Mouse (Mus musculus) layer of hippocampus, adult 18-20 months (tissue): Measurements from ENCODE around the gene Trim69. TPM values are rescaled to one million over a fixed set of nuclear protein-coding genes. Genes with fewer than 3 reads are reported as not detected.
A peak's percentile ranks its signal among the peaks of the same experiment; 100 is the strongest.

ENCODE experiments used
- DNase-seq, 2 experiments: peaks; one replicate each; pipeline ENCODE4 v3.0.0; 2022; ENCODE audit warnings: low spot score in 2 of 2
- total RNA-seq, 2 experiments: library from RNA; stranded (reverse); gene quantifications; 2 replicates each; pipeline ENCODE4 v1.2.3; 2021

Trim69 gene
- total RNA-seq, 2 experiments from 2014 or later: not detected

DNA sequence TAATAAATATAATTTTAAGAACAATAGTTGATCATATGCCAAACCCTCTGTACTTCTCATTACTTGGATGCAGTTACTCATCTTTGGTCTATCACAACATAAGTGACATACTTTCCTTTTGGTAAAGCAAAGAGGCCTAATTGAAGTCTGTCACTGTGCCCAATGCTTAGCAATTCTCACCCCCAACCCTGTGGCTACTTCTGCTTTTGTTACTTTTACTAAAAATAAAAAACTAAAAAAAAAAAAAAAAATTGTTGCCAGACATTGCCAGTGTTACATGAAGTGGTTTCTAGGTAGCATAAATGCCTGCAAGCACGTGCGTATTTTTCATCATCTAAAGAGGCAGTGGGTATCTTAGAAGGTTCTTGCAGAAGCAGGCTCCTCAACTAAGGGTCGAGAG is 7.7 kb upstream of the Trim69 start:
- DNase-seq: no peak

DNA sequence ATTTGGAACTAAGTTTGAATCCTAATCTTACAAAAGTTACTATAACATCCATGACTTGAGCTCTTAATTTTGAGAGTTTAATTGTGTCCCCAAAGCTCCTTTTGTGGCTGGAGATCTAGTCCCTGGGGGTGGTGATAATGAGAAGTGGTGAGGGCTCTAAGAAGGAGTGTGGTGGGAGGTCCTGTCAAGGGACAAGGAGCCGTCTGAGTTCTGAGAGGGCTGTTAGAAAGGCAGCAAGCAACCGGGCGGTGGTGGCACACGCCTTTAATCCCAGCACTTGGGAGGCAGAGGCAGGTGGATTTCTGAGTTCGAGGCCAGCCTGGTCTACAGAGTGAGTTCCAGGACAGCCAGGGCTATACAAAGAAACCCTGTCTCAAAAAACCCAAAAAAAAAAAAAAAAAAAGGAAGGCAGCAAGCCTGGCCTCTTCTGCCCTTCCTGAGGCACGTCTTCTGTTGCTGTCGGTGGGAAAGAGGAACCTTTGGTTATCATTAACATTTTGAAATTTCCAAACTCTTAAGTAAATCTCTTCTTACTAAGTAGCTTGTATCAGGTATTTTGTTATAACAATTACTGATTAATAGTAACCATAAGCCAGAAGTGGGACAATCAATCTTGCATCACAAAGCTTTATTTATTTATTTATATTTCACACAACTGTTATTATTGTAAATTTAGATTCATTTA is 6.7 kb upstream of the Trim69 start:
- no peak for DNase-seq

DNA sequence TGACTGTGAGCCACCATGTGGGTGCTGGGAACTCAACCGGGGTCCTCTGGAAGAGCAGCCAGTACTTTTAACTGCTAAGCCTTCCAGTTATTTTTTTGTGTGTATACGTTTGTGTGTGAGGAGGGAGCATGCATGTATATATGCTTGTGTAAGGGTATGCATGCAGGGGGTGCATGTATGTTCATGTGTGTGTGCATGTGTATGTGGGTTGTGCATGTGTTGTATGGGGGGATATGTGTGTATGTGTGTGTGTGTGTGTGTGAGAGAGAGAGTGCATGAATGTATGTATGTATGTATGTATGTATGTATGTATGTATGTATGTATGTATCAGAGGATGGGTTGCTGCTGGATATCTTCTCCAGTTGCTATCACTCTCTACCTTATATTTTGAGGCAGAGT is 6.0 kb upstream of the Trim69 start:
- no peak for DNase-seq

DNA sequence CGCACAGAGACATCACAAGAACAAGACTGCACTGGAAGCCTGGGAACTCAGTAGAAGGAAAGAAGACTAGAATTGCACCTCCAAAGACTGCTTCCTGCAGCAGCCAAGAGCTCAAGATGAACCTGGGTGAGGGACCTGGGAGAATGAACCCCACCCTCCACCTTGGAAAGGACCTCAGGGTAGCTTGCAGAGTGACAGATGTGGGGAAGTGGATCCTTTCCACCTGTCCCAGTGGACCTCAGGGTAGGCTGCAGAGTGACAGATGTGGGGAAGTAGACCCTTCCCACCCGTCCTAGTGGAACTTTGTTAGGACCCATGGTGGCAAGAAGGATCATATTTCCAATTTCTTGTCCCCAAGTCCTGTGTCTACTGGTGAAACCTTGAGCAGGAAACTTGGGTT is 5.2 kb upstream of the Trim69 start:
- DNase-seq: no peak

DNA sequence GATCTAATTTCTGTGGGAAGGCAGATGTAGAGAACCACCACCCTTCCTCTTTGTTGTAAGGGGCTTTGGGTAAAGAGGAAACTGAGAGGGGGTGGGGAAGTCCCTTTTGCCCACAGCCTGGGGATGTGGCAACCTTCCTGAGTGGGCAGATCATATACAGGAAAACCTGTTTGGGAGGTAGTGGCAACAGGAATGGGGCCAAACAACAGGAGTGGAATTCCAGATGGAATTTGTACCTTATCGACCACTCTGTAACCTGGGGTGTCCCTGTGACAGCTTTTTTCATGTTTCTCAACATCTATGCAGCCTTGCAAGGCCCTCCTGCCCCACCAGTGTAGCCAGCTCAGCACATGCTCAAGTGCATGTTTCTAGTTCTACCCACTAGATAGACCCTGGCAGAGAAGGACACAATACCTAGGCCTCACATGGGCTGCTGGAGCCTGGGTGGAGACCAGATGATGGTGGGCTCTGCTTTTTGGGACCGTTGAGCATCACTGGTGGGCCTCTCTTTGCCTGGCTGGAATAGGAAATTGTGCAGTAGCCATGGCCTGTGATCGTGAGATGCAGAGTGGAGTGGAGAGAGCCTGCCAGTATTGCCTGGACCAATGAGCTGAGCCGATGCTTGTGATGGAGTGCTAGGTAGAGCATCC is 4.3 kb upstream of the Trim69 start:
- DNase-seq: no peak

DNA sequence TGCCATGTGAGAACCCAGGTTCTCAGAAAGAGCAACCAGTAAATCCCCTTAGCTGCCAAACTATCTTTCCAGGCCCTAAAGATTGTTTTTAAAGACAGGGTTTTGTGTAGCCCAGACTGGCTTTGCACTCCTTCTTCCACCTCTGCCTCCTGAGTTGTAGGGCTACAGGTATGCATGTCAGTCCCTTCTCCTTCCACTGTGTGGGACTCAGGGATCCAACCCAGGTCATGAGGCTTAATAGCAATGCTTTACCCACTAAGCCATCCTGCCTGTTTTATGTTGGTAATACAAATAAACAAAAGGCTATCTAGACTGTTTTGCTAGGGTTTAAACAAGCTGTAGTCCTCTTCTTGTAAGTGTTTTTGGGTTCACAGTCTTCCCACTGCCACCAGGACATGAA is 2.9 kb upstream of the Trim69 start:
- no peak for DNase-seq

DNA sequence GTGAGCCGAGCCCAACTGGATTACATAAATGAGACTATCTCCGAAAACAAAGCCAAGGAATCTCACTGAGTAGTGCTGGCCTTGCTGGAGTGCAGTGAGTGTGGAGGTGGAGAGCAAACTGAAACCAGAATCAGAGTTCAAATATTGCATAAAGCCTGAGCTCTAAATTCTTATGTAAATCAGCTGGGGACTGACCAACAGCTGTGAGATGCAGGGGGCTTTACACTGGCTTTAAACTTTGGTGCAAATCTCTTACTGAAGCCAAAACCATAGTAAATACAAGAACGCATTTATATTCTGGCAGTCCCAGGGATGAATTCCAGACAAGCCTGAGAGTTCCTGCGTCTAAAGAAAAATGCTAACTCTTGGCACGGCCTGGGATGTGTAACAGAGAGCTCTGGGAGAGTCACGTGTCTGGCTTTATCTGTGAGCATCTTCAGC is 2.1 kb upstream of the Trim69 start:
- DNase-seq: no peak

DNA sequence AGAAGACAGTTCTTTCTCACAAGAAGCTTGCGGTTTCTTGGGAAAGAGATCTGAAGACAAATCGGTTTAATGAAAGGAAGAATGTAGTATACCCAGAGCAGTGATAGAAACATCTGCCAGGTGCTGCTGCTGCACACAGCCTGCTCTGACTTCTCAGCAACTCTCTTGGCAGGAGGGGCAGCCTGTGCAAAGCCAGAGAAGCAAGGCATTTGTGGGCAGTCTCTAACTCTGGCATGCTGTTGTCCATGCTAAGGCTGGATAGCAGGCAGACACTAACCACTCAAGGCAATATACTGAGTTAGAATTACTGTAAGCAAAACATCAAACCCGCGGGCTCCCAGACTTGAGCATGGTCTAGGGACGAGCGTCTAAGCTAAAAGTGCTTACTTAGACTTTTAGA is 833 bp upstream of the Trim69 start:
- no peak for DNase-seq

DNA sequence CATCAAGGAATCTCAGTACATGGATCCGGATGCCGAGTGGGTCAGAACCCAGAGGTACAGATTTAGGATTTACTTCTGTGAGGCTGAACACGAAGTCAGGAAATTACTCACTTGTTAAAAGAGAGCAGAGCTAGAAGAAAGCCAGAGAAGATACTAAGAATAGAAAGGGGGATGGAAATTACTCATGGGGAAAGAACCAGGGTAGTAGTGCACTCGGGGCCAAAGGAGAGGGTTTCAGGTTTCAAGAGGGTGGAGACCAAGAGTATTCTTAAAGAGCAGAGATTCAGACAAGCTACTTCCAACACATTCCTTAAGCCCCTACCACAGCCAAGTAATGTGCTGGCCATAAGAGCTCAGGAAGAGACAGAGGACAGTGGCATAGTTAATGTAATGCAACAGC is 1.0 kb downstream of the Trim69 start:
- no peak for DNase-seq

DNA sequence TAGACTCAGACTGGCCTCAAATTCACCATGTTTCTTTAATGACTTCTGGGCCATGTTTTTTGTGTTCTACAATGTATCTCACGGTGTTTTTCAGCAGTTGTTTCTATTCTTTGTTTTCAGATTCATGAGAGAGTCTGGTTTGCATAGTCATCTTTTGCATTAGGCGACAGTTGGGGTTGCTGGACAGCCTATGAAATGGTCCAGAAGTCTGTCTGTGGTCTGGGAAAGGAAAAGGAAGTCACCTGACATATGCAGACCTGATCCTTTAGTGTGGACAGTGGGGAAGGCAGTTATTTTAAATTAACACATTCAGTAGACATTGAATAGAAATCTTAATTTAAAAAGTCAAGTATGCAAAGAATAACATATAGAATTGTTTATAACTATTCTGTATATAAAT is 2.0 kb downstream of the Trim69 start:
- no peak for DNase-seq

DNA sequence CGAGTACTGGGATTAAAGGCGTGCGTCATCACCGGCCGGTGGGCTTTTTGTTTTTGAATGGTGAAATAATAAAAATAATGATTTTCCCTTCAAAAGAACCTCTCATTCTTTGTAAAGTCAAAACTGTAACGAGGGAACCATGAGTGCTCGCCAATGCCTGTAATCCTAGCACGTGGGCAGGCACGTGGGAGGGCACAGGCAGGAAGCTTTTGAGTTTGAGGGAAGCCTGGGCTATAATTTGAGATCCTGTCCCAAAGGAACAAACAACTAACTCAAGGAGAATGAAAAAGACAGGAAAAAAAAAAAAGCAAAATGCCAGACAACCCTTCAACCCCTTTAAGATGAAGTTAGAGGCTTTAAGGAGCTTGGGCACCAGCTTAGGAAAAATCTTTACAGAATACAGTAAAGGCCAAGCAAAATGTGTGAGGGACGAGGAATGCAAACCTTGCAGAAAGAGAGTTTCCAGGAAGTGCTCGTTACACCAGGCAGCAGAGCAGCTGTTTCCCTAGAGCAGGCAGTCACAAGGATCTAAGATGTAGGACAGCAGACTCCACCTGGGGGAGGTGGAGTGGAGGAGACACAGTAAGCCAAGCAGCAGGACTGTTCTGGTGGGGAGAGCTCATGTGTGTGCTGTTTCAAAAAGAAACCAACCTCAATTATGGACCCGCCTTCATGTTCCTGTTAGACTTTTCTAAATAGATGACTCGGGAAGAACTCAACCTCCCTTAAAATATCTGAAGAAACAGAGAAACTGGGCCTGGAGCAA is 3.1 kb downstream of the Trim69 start:
- DNase-seq: no peak

DNA sequence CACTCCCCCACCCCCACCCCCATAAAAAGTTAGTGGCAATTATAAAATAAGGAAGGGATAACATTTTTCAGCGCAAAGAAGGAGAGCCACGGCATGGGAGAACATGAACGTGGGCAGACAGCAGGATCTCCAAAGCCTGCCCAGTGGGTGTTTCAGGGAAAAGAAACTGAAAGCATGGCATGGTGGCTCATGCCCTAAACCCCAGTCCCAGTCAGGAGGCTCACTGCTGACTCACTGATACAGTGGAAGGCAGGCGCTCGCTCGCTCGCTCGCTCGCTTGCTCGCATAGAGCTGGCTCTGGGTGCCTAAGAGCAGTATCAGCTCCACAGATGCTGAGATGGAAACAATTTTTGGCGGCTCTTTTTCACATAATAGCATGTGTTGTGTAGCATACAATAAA is 3.8 kb downstream of the Trim69 start:
- no peak for DNase-seq

DNA sequence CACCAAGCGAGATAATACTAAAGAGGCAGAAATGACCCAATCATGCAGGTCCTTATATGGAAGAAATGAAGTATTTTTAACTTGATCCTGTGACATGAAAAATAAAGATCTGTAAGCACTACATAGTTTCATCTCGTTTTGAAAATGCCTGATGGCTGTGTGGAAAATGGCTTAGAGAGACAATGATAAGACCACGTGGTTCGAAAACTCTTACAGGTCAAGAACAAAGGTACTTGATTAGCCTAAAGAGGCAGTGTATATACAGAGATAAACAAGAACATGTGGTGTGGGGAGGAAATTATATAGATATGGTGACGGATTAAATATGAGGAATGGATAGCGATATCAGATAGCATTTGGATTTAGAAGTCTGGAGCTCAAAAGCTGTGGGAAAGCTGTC is 10.8 kb downstream of the Trim69 start:
- DNase-seq: no peak

DNA sequence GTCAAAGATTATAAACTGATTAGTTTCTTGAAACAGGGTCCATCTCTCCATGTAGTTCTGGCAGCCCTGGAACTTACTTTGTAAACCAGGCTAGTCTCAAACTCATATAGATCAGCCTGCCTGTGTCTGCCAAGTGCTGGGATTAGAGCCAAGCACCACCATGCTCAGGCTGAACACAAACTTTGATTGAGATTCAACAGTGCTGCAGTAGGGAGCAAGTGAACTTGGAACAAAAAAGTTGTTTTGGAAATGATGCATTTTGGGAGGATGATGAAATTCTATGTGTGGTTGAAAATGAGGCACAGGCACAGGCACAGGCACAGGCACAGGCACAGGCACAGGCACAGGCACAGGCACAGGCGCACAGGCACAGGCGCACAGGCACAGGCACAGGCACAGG is 11.7 kb downstream of the Trim69 start:
- peak in 1 of 2 experiments; percentile 20 for DNase-seq

DNA sequence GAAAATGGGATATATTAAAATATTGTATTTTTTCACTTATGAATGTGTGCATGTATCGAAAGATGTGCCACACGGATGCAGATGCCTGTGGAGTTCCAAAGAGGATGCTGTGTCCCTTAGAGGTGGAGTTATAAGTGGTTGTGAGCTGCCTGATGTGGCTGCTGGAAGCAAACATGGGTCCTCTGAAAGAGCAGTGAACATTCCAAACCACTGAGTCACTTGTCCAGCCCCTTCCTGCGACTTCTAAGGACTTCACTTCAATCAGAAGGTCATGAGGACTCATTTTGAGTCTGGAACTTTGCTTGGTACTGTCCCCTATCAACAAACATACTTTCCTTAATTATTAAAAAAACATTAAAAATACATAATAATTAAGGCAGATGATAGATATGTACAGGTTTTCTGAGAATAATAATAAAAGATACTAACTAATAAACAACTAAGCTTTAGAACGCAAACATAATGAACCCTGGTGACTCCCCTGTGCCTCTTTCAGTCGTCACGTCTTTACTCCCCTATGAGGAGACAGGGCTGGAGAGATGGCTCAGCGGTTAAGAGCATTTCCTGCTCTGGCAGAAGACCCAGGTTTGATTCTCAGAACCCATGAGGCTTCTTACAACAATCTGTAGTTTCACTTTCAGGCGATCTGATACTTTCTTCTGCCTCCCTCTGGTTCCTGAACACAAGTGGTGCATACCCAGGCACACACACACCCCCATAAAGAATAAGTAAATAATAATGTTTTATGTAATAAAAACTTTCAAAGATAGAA is 19.7 kb downstream of the Trim69 start:
- no peak for DNase-seq

DNA sequence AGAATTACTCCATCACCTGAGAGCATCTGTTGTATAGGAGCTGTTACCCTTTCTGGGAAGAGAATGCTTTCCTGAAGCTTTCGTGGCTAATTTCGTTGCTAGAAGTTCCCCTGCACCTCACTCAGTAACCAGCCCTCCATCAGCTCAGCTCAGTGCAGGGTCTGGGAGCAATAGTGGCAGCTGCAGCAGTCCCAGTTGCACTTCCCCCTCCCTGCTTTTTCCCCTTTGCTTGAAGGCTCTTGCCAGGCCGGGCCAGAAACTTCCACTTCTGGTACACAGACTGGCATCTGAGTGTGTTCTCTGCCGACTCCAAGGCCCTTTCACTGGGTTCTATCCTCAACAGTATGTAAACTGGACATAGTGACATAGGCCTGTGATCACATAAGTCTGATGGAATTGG is 24.6 kb downstream of the Trim69 start:
- DNase-seq: no peak

DNA sequence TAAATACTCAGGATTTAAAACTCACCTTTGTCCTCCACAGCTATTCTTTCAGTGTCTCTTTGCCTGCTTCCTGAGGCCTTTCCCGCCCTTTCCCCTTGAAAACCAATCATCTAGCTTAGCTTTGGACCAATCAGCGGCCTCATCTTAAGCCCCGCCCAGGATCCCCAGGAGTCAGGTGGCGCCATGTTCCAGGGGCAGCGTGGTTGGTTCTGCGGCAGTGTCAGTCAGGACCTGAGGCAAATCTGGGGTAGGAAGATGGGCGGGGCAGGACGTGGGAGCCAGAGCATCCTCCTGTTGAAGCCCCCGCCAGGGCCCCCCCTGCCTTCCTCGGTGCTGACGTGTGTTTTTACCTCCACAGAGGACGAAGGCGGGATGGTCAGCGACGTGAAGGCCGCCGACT is 25.6 kb downstream of the Trim69 start, which contains the start of the genes Patl2 and Terb2:
TSS of gene Patl2 (minus strand) at position 84 of the 400 bp plus-strand sequence.
TSS of gene Terb2 (plus strand) at position 167 of the 400 bp plus-strand sequence.
- no peak for DNase-seq

DNA sequence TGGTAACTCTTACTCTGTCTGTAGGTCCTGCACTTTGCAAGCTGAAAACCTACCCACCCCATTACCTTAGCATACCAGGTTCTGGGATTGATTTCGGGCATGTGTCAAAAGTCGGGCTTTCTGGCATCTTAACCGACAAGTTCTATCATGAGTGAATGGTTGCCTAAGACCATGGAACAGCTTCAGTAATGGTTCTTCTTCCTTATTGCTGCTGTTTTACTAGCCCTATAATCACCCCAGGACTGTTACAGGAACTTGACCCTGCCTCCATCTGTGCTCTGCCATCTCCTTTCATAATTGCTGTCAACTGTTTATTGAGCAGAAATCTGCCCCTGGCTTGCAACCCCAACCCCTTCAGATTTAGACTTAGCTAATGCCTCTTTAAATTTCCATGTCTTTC is 26.3 kb downstream of the Trim69 start:
- no peak for DNase-seq

DNA sequence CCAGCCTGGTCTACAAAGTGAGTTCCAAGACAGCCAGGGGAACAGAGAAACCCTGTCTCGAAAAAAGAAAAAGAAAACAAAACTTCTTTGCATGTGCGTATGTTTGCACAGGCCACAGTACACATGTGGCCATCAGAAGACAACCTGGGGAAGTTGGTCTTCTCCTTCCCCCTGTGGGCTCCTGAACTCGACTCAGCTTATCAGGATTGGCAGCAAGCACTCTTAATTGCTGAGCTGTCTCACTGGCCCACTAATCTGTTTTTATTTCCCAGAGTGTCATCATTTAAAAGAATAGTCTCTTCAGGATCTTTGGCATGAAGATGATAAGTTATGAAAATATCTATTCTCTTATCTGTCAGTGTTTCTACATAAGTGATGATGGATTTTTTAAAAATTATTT is 31.3 kb downstream of the Trim69 start:
- no peak for DNase-seq

DNA sequence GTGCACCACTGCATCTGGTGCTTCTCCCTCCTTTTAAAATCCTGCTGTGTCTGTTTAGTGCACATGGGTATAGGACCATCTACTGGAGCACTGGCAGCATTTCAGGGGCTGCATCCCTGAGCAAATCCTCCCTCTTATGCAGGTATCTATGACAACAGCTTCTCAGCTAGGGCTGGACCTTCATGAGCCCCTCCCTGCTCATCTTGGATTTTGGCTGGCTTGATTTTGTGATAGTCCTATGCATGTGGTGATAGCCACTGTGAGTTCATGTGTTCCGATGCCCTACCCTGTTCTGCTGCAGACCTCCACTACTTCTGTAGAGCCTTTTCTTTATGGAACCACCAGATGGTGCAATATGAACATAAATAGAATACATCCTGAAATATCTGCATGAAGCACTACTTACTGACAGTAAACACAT is 34.0 kb downstream of the Trim69 start:
- DNase-seq: peak in 1 of 2 experiments; percentile 64

DNA sequence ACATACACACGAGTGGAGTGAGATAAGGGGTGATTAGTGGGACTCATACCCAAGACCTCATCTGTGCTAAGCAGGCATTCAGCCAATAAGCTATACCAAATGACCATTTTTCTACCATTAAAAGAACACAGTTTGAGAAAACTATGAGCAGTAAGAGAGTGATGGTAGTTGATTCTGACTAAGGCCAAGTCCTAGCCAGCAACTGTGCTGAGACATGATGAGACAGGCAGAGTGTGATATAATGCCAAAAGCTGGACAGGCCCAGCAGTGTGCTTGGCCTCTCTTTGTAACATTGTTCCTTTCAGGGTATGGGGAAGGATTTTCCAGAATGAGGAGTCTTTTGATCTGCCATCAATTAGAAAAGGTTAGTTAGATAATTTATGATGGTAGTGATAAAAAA is 41.0 kb downstream of the Trim69 start:
- no peak for DNase-seq
